ENCODE assay signal across 10 mouse cellular contexts in the genomic region with DNA sequence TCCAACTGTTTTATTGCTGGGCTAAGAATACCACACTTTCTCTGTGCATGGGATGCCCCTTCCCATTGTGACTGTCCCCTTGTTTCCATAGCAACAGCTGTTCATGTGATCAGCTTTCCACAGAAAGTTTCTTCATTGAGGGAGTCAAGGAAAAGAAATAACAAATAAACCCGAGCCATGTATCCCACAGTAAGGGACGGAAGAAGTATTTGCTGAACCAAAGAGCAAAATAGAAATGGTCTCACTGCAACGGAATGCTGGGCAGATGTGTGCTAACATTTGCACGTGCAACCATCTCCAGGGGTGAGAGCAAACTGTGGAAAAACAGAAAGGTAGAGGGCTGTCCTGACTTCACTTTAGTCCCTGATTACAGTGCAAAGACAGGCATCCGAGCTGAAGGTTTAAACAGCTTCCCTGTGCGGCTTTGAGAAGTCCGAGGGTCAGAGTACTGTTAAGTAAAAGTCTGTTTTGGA. TPM values are rescaled to one million over a fixed set of nuclear protein-coding genes. Genes with fewer than 3 reads are reported as not detected.
A peak's percentile ranks its signal among the peaks of the same experiment; 100 is the strongest.
DNase-seq lines count a peak whose midpoint lies in the region; ATAC-seq and TF ChIP-seq lines count a peak whose summit lies in the region.
"Had no signal": no experiment of that assay in that cellular context is flagged by ENCODE, and none has a peak within 500 bp of the region (broad histone marks: within the 10 kb centered on the region; RNA-seq: fewer than 3 reads in every experiment).

No protein-coding gene starts in this region.

- WGBS in embryonic facial prominence, embryonic 14.5 days, result 23% methylated on average over 7 of the region's 7 CpGs
- 15% methylated on average over 7 of the region's 7 CpGs for WGBS in hindbrain, embryonic 16.5 days

- no peak overlapping the region for H3K9ac ChIP-seq in embryonic facial prominence, embryonic 14.5 days (ENCODE audit: low read depth, low read length)
- no peak overlapping the region for H3K9ac ChIP-seq in hindbrain, embryonic 16.5 days (ENCODE audit: low read depth, low read length)

- H3K4me1 ChIP-seq in embryonic facial prominence, embryonic 14.5 days (ENCODE audit: control insufficient read depth, insufficient read depth, low read length), result peaks cover 20% of the 10 kb centered on the region
- peaks cover 6% of the 10 kb centered on the region for H3K4me1 ChIP-seq in hindbrain, embryonic 16.5 days (ENCODE audit: control insufficient read depth, insufficient read depth, low read depth, low read length)

- H3K4me2 ChIP-seq in embryonic facial prominence, embryonic 14.5 days (ENCODE audit: low read depth, low read length), result no peak overlapping the region
- no peak overlapping the region; the same call in 1 of the 2 replicates for H3K4me2 ChIP-seq in hindbrain, embryonic 16.5 days (ENCODE audit: low read length)

- no peaks in the 10 kb centered on the region for H3K36me3 ChIP-seq in embryonic facial prominence, embryonic 14.5 days (ENCODE audit: control insufficient read depth, insufficient read depth, low read length)
- no peaks in the 10 kb centered on the region for H3K36me3 ChIP-seq in hindbrain, embryonic 16.5 days (ENCODE audit: control insufficient read depth, insufficient read depth, low read length)

- DNase-seq in layer of hippocampus, adult 2 months (ENCODE audit: low spot score in 2 of 2), result no peak
- DNase-seq in layer of hippocampus, postnatal 14 days (ENCODE audit: low spot score in 2 of 2), result no peak
- peak; percentile 52 for DNase-seq in embryonic facial prominence, embryonic 14.5 days (ENCODE audit: low spot score)
- DNase-seq in retina, embryonic 14.5 days (ENCODE audit: low spot score), result peak; percentile 25
- DNase-seq in spleen, postnatal 36 days (ENCODE audit: low spot score in 2 of 2), result no peak
- DNase-seq in spleen, postnatal 14 days (ENCODE audit: low spot score in 2 of 2), result no peak
- DNase-seq: cerebellum, postnatal 36 days had no signal

- H3K27me3 ChIP-seq in embryonic facial prominence, embryonic 14.5 days (replicated peaks; ENCODE audit: control insufficient read depth, insufficient read depth, low read length), result no peaks in the 10 kb centered on the region
- H3K27me3 ChIP-seq in hindbrain, embryonic 16.5 days (replicated peaks; ENCODE audit: control insufficient read depth, insufficient read depth, low read length), result no peaks in the 10 kb centered on the region

- ATAC-seq in embryonic facial prominence, embryonic 14.5 days (ENCODE audit: low read depth), result peak; percentile 79; the same call in 1 of the 2 replicates
- ATAC-seq in hindbrain, embryonic 16.5 days, result 0 out of 2 replicates have a peak, but pooled peaks have one; percentile 58
- no peak for ATAC-seq in megakaryocyte progenitor cell, adult 5-6 weeks (replicated peaks; ENCODE audit: poor library complexity)

- no peaks in the 10 kb centered on the region for H3K9me3 ChIP-seq in embryonic facial prominence, embryonic 14.5 days (ENCODE audit: control insufficient read depth, low read length)
- H3K9me3 ChIP-seq in hindbrain, embryonic 16.5 days (ENCODE audit: control insufficient read depth, low read length), result no peaks in the 10 kb centered on the region

- peak overlapping the region; percentile 16; the same call in 1 of the 2 replicates for H3K27ac ChIP-seq in layer of hippocampus, adult 2 months
- peak overlapping the region; percentile 58 for H3K27ac ChIP-seq in embryonic facial prominence, embryonic 14.5 days (replicated peaks; ENCODE audit: low read depth, low read length)
- H3K27ac ChIP-seq in hindbrain, embryonic 16.5 days (ENCODE audit: low read depth, low read length), result peak overlapping the region; percentile 40

- no peak overlapping the region for H3K4me3 ChIP-seq in layer of hippocampus, adult 2 months
- no peak overlapping the region for H3K4me3 ChIP-seq in embryonic facial prominence, embryonic 14.5 days (ENCODE audit: low read depth, low read length)
- H3K4me3 ChIP-seq in hindbrain, embryonic 16.5 days (ENCODE audit: low read length), result no peak overlapping the region

- TF ChIP-seq CTCF in layer of hippocampus, adult 2 months (conservative IDR thresholded peaks at IDR 0.05), result no peak

RNA-seq across cellular contexts. Expression of a gene that starts 8.1 kb away (rescaled TPM):
- total RNA-seq in layer of hippocampus, adult 2 months (2021), result not detected
- not detected for total RNA-seq in layer of hippocampus, postnatal 14 days (2021)
- polyA plus RNA-seq in embryonic facial prominence, embryonic 14.5 days (2014; fragmentation: Nextera tagmentation; extraction: Ambion mirVana), result not detected in 2 replicates
- polyA plus RNA-seq in hindbrain, embryonic 16.5 days (2015; fragmentation: Nextera tagmentation; extraction: Ambion mirVana), result not detected in 2 replicates
- total RNA-seq in megakaryocyte progenitor cell, adult 5-6 weeks (2015), result not detected in 2 replicates
- total RNA-seq in megakaryocyte progenitor cell, adult 5-6 weeks (2017), result not detected in 2 replicates
- polyA plus RNA-seq: limb, embryonic 11.5 days had no signal

Comparison
In these comparisons a context has a peak if more than half of its experiments do, and no peak if none do; other contexts are left out.
1. DNase-seq: peak in embryonic facial prominence, embryonic 14.5 days (single experiment) and retina, embryonic 14.5 days (single experiment); none in layer of hippocampus, adult 2 months (0 of 2), layer of hippocampus, postnatal 14 days (0 of 2), spleen, postnatal 36 days (0 of 2) and spleen, postnatal 14 days (0 of 2).
2. Peak in every context shown above with its lines, with median percentiles within 50 percentile points of each other: H3K27ac ChIP-seq.